Mouse (Mus musculus): Measurements from ENCODE around the gene Mybl2.

- no peak for TF ChIP-seq CTCF (IDR thresholded peaks at IDR 0.05; ENCODE audit: extremely low read depth, insufficient read depth, insufficient read length, insufficient replicate concordance)
- TF ChIP-seq POLR2A (IDR thresholded peaks at IDR 0.05; ENCODE audit: low read depth, low read length), result no peak
Observed at GRCm38 (mm10) chr2:163110706-163111105, 56.2 kb downstream of the Mybl2 start.
